Mouse (Mus musculus) ES-CJ7 (cell line): ENCODE measurements at regions not wholly inside any gene's neighbourhood (a gene's known extent, or its start where the extent isn't known, plus 50 kb on each side); places are given as distances from the start of the nearest gene placed in this dataset.

ENCODE experiments used
- DNase-seq: peaks from one replicate; pipeline ENCODE4 v3.0.0; 2011; ENCODE audit warnings: low read depth, low spot score

- DNase-seq: no peak
Measured at GRCm38 (mm10) chrX:12219474-12219873, 59.3 kb upstream of the Bcor start.

DNA sequence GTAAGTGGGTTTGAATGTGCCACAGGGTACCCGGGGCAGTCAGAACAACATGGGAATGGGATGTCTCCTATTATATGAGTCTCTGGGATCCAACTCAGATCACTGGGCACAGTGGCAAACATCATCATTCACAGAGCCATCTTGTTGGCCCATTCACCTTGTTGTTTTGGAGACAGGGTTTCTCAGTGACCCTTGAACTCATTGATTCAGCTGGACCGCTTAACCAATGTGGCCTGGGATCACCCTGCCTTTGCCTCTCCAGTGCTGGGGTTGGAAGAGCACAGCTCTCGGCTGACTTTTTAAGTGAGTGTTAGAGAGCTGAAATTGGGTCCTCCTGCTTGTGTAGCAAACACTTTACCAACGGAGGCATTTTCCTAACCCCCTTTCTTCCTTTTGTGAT is 64.2 kb upstream of the Bcor start:
- DNase-seq: no peak

DNA sequence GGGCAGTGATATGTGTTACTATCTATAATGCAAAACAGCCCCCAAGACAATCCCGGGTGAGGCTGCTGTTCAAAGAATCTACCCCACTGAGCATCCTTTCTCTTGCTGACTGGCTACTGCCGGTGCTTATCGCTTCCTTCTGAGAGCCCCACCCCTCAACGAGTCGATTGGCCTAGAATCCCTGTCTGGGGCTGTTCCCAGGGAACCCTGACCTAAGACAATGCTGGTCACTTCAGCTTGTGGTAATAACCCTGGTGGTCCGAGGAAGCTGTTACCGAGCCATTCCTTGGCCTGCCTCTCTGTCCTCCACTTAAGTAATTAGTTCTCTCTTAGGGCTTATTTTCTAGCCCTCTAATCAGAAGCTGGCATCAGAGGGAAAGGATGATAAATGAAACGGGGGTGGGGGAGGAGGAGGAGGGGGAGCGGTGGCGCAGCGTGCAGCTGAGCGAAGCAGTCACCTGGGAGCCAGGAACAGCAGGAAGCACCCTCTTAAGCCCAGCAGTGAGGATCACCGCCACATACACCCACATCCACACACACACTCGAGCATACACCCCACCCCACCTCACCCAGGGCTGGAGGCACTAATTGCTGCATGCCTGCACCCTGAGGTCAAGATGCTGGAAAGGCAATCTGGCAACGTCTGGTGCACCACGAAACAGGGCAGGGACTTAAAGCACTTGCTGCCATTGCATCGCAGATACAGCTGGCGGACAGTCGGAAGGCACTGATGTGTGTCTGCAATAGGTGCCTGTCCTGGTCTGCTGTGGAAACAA is 65.1 kb upstream of the Bcor start:
- DNase-seq: peak; percentile 64

GRCm38 (mm10) chrX:12225892-12226206 is 65.7 kb upstream of the Bcor start:
- no peak for DNase-seq

- no peak for DNase-seq
Measured at GRCm38 (mm10) chrX:12240505-12241011, 80.4 kb upstream of the Bcor start.

- DNase-seq: no peak
Measured at GRCm38 (mm10) chrX:12241751-12242150, 81.6 kb upstream of the Bcor start.

DNA sequence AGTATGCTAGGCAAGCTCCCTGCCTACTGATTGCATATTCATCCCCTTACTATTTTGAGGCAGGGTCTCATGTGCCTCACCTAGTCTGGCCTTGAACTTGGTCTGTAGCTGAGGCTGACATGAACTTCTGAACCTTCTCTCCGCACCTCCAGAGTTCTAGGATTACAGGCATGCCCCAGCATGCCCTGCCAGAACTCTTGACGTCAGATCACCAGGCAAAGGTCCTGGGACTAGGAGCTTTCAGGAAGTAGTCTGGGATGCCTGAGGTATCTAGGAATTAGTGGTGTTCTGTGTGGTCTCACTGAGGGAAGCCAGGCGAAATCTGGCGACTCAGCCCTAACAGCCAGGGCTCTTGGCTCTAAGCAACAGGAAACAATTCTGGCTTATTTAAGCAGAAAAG is 88.9 kb upstream of the Bcor start:
- DNase-seq: peak; percentile 21

- no peak for DNase-seq
Measured at GRCm38 (mm10) chrX:12249911-12250310, 89.8 kb upstream of the Bcor start.

GRCm38 (mm10) chrX:12251853-12252679 is 91.9 kb upstream of the Bcor start:
- DNase-seq: peak; percentile 81

DNA sequence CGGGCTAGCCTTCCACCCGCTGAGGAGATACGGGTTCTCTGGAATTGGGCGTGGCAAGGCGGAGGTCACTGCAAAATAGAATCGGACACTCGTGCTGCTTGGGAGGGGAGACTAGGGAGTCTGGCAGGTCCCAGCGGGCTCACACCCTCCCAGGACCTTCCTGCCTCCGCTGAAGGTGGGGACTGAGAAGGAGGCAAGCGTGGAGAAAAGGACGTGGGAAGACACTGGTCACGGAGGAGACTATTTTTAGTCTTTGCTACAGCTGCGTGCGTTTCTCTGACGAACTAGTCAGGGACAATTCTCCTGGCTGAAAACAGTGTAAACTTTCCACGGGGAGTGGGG is 92.5 kb upstream of the Bcor start:
- no peak for DNase-seq

DNA sequence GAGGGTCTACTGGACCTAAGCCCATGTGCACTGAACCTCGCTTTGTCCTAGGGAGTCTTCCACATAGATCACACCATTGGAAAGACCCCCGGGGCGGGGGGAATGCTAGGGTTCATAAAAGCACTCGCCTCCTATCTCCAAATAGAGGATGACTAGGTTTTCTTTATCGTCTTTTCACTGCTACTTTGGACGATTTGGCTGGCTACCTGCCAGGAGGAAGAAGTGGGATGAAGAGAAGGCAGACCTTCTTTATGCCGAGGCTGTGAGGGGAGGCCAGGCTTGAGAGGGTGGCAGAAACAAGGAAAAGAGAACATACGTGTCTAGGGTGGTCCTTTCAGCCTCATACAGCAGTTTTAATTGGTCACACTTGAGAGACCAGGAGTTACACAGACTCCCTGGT is 96.6 kb upstream of the Bcor start:
- DNase-seq: no peak

DNA sequence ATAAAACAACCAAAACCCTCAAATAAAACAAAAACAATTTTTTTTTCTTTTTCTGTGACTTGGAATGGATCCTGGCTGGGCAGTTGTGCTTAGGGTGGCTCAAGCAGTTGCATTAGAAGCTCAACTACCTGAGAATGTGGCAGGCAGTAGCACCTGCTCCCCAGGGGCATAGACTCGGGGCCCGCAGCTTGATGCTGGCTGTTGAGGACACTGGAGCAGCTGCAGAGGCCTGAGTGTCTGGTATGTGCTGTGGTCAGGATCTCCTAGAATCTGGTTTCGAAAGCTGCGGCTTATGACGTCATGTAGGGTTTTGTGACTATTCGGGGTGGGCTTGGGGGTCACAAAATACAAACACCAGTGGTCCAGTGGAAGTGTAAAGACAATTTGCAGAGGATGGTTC is 103.7 kb upstream of the Bcor start:
- no peak for DNase-seq

GRCm38 (mm10) chrX:12284741-12285140 is 124.6 kb upstream of the Bcor start:
- DNase-seq: peak; percentile 44

DNA sequence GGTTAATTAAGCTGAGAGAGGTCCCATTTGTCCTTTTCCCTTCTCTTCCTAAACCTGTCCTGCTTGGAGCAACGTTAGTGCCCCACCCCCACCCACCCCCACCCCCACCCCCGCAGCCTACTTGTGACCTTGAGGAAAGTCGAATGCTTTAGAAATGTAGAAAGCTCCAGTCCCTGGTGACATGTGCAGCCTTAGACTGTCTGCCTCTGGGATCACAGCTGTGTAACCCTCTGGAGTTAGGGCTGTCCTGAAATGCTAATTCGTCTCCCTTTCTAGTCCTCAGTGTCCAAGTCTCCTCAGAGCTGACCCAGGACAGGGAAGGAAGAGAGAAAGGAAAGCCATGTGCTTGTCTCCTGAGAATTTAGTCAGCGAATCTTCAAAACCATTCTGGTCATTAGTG is 125.0 kb upstream of the Bcor start:
- DNase-seq: peak; percentile 73

DNA sequence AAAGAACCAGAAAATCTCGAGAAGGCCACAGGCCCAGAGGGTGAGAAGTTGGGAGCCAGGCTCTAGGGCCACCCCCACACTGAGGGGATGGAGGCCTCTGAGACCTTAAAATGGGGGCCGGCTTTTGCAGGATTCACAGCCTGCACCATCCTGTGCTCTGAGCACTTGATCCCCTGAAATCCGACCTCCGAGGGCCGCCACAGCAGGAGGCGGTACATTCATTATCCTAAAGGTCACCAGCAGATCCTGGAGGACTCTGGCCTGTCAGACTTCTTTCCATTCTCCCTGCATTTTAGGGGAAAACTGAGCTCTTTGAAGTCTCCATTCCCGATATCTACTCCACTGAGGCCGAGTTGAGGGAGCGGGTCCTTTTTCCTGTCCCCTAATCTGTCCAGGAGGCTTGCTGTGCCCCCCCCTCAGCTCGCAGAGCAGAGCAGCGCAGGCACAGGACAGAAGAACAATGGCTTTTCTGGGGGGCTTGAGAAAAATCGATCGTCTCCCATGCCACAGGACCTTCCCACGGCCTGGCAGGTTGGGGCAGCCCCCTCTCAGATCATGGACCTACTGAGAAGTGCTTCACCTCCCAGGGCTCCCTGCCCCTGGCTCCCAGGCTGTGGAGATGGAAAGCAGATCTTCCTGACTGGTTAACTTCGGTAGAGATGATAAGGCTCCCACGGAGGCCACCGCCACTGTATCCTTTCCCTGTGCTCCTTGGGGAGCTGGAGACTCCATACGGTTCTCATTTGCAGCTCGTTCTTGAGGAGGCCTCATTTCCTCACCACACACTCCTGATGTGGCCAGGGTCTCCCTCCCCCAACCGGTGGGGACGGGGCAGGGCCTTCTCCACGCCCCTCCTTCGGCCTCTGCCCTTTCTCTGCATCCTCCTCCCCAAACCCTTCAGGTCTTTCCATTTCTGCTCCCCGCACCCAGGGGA is 126.1 kb upstream of the Bcor start:
- DNase-seq: peak; percentile 55

GRCm38 (mm10) chrX:12286910-12287522 is 126.9 kb upstream of the Bcor start:
- DNase-seq: peak; percentile 28

- peak; percentile 42 for DNase-seq
Measured at GRCm38 (mm10) chrX:12287656-12288561, 127.8 kb upstream of the Bcor start.

- peak; percentile 84 for DNase-seq
Measured at GRCm38 (mm10) chrX:12288562-12289117, 128.5 kb upstream of the Bcor start.

GRCm38 (mm10) chrX:12293146-12293545 is 133.0 kb upstream of the Bcor start:
- DNase-seq: peak; percentile 63

DNA sequence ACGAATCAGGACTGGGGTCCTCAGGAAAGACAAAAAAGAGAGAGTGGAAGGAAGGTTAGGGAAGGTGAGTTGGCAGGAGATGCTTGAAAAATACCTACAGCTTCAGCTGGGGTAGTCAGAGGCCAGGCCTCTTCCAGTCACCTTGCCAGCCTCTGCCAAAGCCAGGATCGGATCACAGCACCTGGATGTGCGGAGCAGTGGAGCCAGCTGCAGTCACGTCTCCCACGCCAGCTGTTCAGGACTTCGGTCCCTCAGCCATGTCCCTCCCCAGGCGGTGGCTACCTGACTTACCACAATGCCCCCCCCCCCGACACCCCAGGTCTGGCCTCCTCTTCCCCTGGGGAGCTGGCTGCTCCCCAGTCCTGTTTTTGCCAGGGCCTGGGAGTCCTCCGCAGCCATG is 134.3 kb upstream of the Bcor start:
- DNase-seq: no peak
